Mouse (Mus musculus) MEL (cell line): Measurements from ENCODE around the gene Espnl. TPM values are rescaled to one million over a fixed set of nuclear protein-coding genes. Genes with fewer than 3 reads are reported as not detected.
A peak's percentile ranks its signal among the peaks of the same experiment; 100 is the strongest.

Experiments used
- DNase-seq: peaks from one replicate; pipeline ENCODE4 v3.0.0; 2011; ENCODE audit warnings: low read depth, low spot score
- H3K27ac ChIP-seq: 2 replicates; pipeline ENCODE4 v1.5.1; 2012; ENCODE audit warnings: low read depth, mild to moderate bottlenecking, control low read depth, low read length, moderate library complexity; ENCODE audit not compliant: control insufficient read depth
- H3K27me3 ChIP-seq, 2 experiments: fragments of 150-350 bp in 1 of 2; sonication (generic) in 1 of 2; 2 replicates each; pipeline ENCODE4 v1.6.1; 2012; ENCODE audit warnings: low read length in 2 of 2, mild to moderate bottlenecking in 2 of 2, improper control_type of control experiment in 1 of 2, moderate library complexity in 1 of 2; ENCODE audit not compliant: insufficient read depth in 2 of 2, control insufficient read depth in 1 of 2
- H3K36me3 ChIP-seq, 2 experiments: 2 replicates each; pipeline ENCODE4 v1.6.1; 2012 to 2014; ENCODE audit warnings: low read length in 2 of 2, improper control_type of control experiment in 1 of 2, inconsistent platforms in 1 of 2, mild to moderate bottlenecking in 1 of 2; ENCODE audit not compliant: insufficient read depth in 2 of 2, control insufficient read depth in 1 of 2
- H3K4me1 ChIP-seq, 2 experiments: fragments of 150-350 bp in 1 of 2; sonication (generic) in 1 of 2; 2 replicates each; pipeline ENCODE4 v1.6.1; 2012; ENCODE audit warnings: low read length in 2 of 2, improper control_type of control experiment in 1 of 2, mild to moderate bottlenecking in 1 of 2; ENCODE audit not compliant: insufficient read depth in 2 of 2, control insufficient read depth in 1 of 2
- H3K4me3 ChIP-seq, 2 experiments: fragments of 150-350 bp in 1 of 2; sonication (generic) in 1 of 2; 2 replicates each; pipeline ENCODE4 v1.5.1; 2012; ENCODE audit warnings: low read depth in 2 of 2, low read length in 2 of 2, mild to moderate bottlenecking in 2 of 2, moderate library complexity in 2 of 2, control low read depth in 1 of 2, improper control_type of control experiment in 1 of 2; ENCODE audit not compliant: control insufficient read depth in 1 of 2, insufficient read depth in 1 of 2
- H3K79me2 ChIP-seq: 2 replicates; pipeline ENCODE4 v1.6.1; 2012; ENCODE audit warnings: mild to moderate bottlenecking, low read length, moderate library complexity; ENCODE audit not compliant: control insufficient read depth, poor library complexity, insufficient read depth
- H3K9ac ChIP-seq: 2 replicates; pipeline ENCODE4 v1.6.1; 2012; ENCODE audit warnings: low read depth, mild to moderate bottlenecking, control low read depth, low read length, moderate library complexity; ENCODE audit not compliant: control insufficient read depth, poor library complexity, severe bottlenecking
- H3K9me3 ChIP-seq: fragments of 150-350 bp; sonication (generic); replicated peaks from 2 replicates; pipeline ENCODE4 v1.6.1; 2012; ENCODE audit warnings: mild to moderate bottlenecking, low read length, improper control_type of control experiment, moderate library complexity; ENCODE audit not compliant: insufficient read depth
- ELF1 ChIP-seq: IDR thresholded peaks from 2 replicates; pipeline ENCODE4 v1.6.1; 2014; ENCODE audit warnings: low read depth, mild to moderate bottlenecking, inconsistent platforms, low read length, improper control_type of control experiment, moderate library complexity
- EP300 ChIP-seq, 2 experiments: IDR thresholded peaks; 2 replicates each; pipeline ENCODE4 v1.6.1; 2011; ENCODE audit warnings: improper control_type of control experiment in 2 of 2, low read length in 2 of 2, low read depth in 1 of 2, mild to moderate bottlenecking in 1 of 2
- GATA1 ChIP-seq: IDR thresholded peaks from 2 replicates; pipeline ENCODE4 v1.6.1; 2011; ENCODE audit warnings: low read depth, low read length, improper control_type of control experiment
- HCFC1 ChIP-seq: IDR thresholded peaks from 2 replicates; pipeline ENCODE4 v1.6.1; 2012; ENCODE audit warnings: low read depth, mild to moderate bottlenecking, inconsistent platforms, low read length, improper control_type of control experiment, moderate library complexity
- JUND ChIP-seq: IDR thresholded peaks from 2 replicates; pipeline ENCODE4 v1.6.1; 2011; ENCODE audit warnings: low read depth, mild to moderate bottlenecking, improper control_type of control experiment, low read length
- KAT2A ChIP-seq: conservative IDR thresholded peaks from 2 replicates; pipeline ENCODE4 v1.6.1; 2012; ENCODE audit warnings: low read depth, low read length, improper control_type of control experiment, inconsistent platforms
- MAFK ChIP-seq: IDR thresholded peaks from 2 replicates; pipeline ENCODE4 v1.6.1; 2011; ENCODE audit warnings: low read depth, mild to moderate bottlenecking, low read length, improper control_type of control experiment, borderline replicate concordance
- MAX ChIP-seq: IDR thresholded peaks from 2 replicates; pipeline ENCODE4 v1.6.1; 2011; ENCODE audit warnings: low read length, improper control_type of control experiment
- MAZ ChIP-seq: IDR thresholded peaks from 2 replicates; pipeline ENCODE4 v1.6.1; 2012; ENCODE audit warnings: low read depth, mild to moderate bottlenecking, inconsistent platforms, low read length, improper control_type of control experiment
- MXI1 ChIP-seq: IDR thresholded peaks from 2 replicates; pipeline ENCODE4 v1.6.1; 2011; ENCODE audit warnings: mild to moderate bottlenecking, low read depth, low read length, improper control_type of control experiment
- NELFE ChIP-seq: IDR thresholded peaks from 2 replicates; pipeline ENCODE4 v1.6.1; 2011; ENCODE audit warnings: low read depth, low read length, improper control_type of control experiment
- POLR2A ChIP-seq, 2 experiments: IDR thresholded peaks; 2 replicates each; pipeline ENCODE4 v1.6.1; 2011 to 2012; ENCODE audit warnings: low read length in 2 of 2, mild to moderate bottlenecking in 2 of 2, control low read depth in 1 of 2, improper control_type of control experiment in 1 of 2, low read depth in 1 of 2, moderate library complexity in 1 of 2; ENCODE audit not compliant: control insufficient read depth in 1 of 2, insufficient read depth in 1 of 2, poor library complexity in 1 of 2
- POLR2AphosphoS2 ChIP-seq: IDR thresholded peaks from 2 replicates; pipeline ENCODE4 v1.6.1; 2011; ENCODE audit warnings: low read length, improper control_type of control experiment
- RAD21 ChIP-seq: IDR thresholded peaks from 2 replicates; pipeline ENCODE4 v1.6.1; 2011; ENCODE audit warnings: mild to moderate bottlenecking, low read depth, low read length, improper control_type of control experiment
- SIN3A ChIP-seq: IDR thresholded peaks from 2 replicates; pipeline ENCODE4 v1.6.1; 2012; ENCODE audit warnings: low read length, improper control_type of control experiment, inconsistent platforms
- TAL1 ChIP-seq: IDR thresholded peaks from 2 replicates; pipeline ENCODE4 v1.6.1; 2012; ENCODE audit warnings: mild to moderate bottlenecking, inconsistent platforms, low read length, moderate library complexity, mixed read lengths
- TBP ChIP-seq: IDR thresholded peaks from 2 replicates; pipeline ENCODE4 v1.8.0; 2011; ENCODE audit warnings: low read depth, low read length, improper control_type of control experiment
- TCF12 ChIP-seq: IDR thresholded peaks from 2 replicates; pipeline ENCODE4 v1.6.1; 2014; ENCODE audit warnings: low read depth, mild to moderate bottlenecking, inconsistent platforms, low read length, improper control_type of control experiment, moderate library complexity
- UBTF ChIP-seq: IDR thresholded peaks from 2 replicates; pipeline ENCODE4 v1.6.1; 2012; ENCODE audit warnings: low read depth, mild to moderate bottlenecking, inconsistent platforms, low read length, improper control_type of control experiment, moderate library complexity, borderline replicate concordance; ENCODE audit not compliant: insufficient read depth
- ZNF384 ChIP-seq: IDR thresholded peaks from 2 replicates; pipeline ENCODE4 v1.6.1; 2012; ENCODE audit warnings: low read depth, mild to moderate bottlenecking, inconsistent platforms, low read length, improper control_type of control experiment
- polyA plus RNA-seq, 2 experiments: library from polyadenylated mRNA; stranded (reverse) in 1 of 2; unstranded in 1 of 2; fragments of >175 nt in 1 of 2; fragments of >200 nt in 1 of 2; gene quantifications; 2 replicates each; pipeline versions ENCODE4 v1.2.1 to v1.2.4; 2012; ENCODE audit warnings: low replicate concordance in 2 of 2, low read depth in 1 of 2; ENCODE audit not compliant: insufficient read length in 2 of 2, insufficient read depth in 1 of 2, missing spikeins in 1 of 2
- total RNA-seq: library from RNA; depleted of rRNA; stranded (reverse); fragments of 300-350 nt; gene quantifications from 2 replicates; pipeline ENCODE4 v1.2.3, GENCODE M21; 2012; rRNA removed

Espnl gene
- total RNA-seq (1.7 and 2.0 TPM in 2 replicates), polyA plus RNA-seq (1 to 10 TPM in 1 of 2 experiments, not detected in 1; 2.1 TPM)

- H3K79me2 ChIP-seq = no peaks in the 10 kb centered on the region
- H3K27ac ChIP-seq = peak within 1 kb of the TSS; percentile 33
- peak in 1 of 2 experiments; percentile 24; a peak in 1 of 4 replicates for TF ChIP-seq POLR2A (IDR thresholded peaks at IDR 0.05; ENCODE audit: control insufficient read depth in 1 of 2, insufficient read depth in 1 of 2, low read depth in 1 of 2, low read length in 2 of 2, poor library complexity in 1 of 2)
- peak; percentile 52; the same call in 1 of the 2 replicates for TF ChIP-seq SIN3A
- no peak for TF ChIP-seq JUND
- no peak for TF ChIP-seq ZNF384
- peak; percentile 35; the same call in 1 of the 2 replicates for TF ChIP-seq HCFC1
- TF ChIP-seq POLR2AphosphoS2 = peak; percentile 86
- TF ChIP-seq TAL1 = peak; percentile 34
- TF ChIP-seq NELFE = peak; percentile 33; the same call in 1 of the 2 replicates
- 0 out of 2 replicates have a peak, but pooled peaks have one; percentile 45 for TF ChIP-seq MXI1
- 0 out of 2 replicates have a peak, but pooled peaks have one; percentile 30 for TF ChIP-seq TCF12
- TF ChIP-seq ELF1 = peak; percentile 75
- TF ChIP-seq TBP = 0 out of 2 replicates have a peak, but pooled peaks have one; percentile 19
- TF ChIP-seq MAX = no peak
- 0 out of 2 replicates have a peak, but pooled peaks have one; percentile 34 for TF ChIP-seq MAZ
- peak in 1 of 2 experiments; percentile 47; a peak in 1 of 4 replicates for TF ChIP-seq EP300 (IDR thresholded peaks at IDR 0.05; ENCODE audit: low read depth in 1 of 2, low read length in 2 of 2)
- no peak for TF ChIP-seq RAD21
- peak; percentile 55 for TF ChIP-seq GATA1
- H3K9ac ChIP-seq = peak within 1 kb of the TSS; percentile 56
- peaks cover 0 to 3% of the 10 kb centered on the region in 2 experiments; a peak in 2 of 4 replicates for H3K36me3 ChIP-seq
- no peaks in the 10 kb centered on the region for H3K9me3 ChIP-seq
- peaks cover 2 to 15% of the 10 kb centered on the region in 2 experiments for H3K4me1 ChIP-seq
- H3K27me3 ChIP-seq = no peaks in the 10 kb centered on the region
- peak; percentile 86 for DNase-seq
- H3K4me3 ChIP-seq = peak within 1 kb of the TSS; percentile 22 to 37; a peak in 3 of 4 replicates
These were observed at the start of gene Espnl for GRCm38 (mm10) chr1:91321760-91322438. Gene Espnl (plus strand): TSS chr1:91322075.

- no peak for TF ChIP-seq MAX
- no peak for TF ChIP-seq KAT2A
- TF ChIP-seq MAFK = no peak
- TF ChIP-seq POLR2AphosphoS2 = no peak
- no peak for TF ChIP-seq MXI1
- TF ChIP-seq UBTF = no peak
- TF ChIP-seq POLR2A (IDR thresholded peaks at IDR 0.05; ENCODE audit: control insufficient read depth in 1 of 2, insufficient read depth in 1 of 2, low read depth in 1 of 2, low read length in 2 of 2, poor library complexity in 1 of 2) = no peak
- Histone ChIP-seq H3K9me3 (no peaks in the 10 kb centered on the region), H3K27me3 (no peaks in the 10 kb centered on the region), H3K27ac (no peak overlapping the region), H3K4me1 (peaks cover 11 to 16% of the 10 kb centered on the region in 2 experiments; a peak in 3 of 4 replicates), H3K4me3 (no peak overlapping the region), H3K79me2 (0 out of 2 replicates have a peak, but pooled peaks cover 2% of the 10 kb centered on the region), H3K36me3 (peaks cover 12 to 21% of the 10 kb centered on the region in 2 experiments), H3K9ac (no peak overlapping the region)
- DNase-seq = no peak
These were observed 49.6 kb upstream of the Espnl start for GRCm38 (mm10) chr1:91272260-91272659.
